Mouse (Mus musculus): ENCODE results near the gene Mgll. TPM values are rescaled to one million over a fixed set of nuclear protein-coding genes. Genes with fewer than 3 reads are reported as not detected.

Mgll gene
- 4.6 and 6.0 TPM in 2 replicates for polyA plus RNA-seq (2014; fragmentation: Nextera tagmentation; extraction: Ambion mirVana)

GRCm38 (mm10) chr6:88724313-88725195 lies at the start of gene Mgll:
Gene Mgll, plus strand, starts transcription at chr6:88724412.
- Histone ChIP-seq H3K27ac (ENCODE audit: low read depth, low read length) (no peak within 1 kb of the TSS), H3K4me2 (replicated peaks; ENCODE audit: low read depth, low read length) (peak within 1 kb of the TSS; percentile 96), H3K9me3 (ENCODE audit: control insufficient read depth, low read length) (no peaks in the 10 kb centered on the region), H3K27me3 (ENCODE audit: control insufficient read depth, insufficient read depth, low read length) (peaks cover 12% of the 10 kb centered on the region), H3K4me3 (ENCODE audit: low read depth, low read length) (peak within 1 kb of the TSS; percentile 68), H3K4me1 (replicated peaks; ENCODE audit: control insufficient read depth, insufficient read depth, low read length) (no peaks in the 10 kb centered on the region; the same call in 1 of the 2 replicates), H3K36me3 (ENCODE audit: control insufficient read depth, insufficient read depth, low read length) (no peaks in the 10 kb centered on the region), H3K9ac (ENCODE audit: low read depth, low read length) (peak within 1 kb of the TSS; percentile 52)
- under 1% methylated on average over 66 of the region's 105 CpGs for WGBS
- DNase-seq (ENCODE audit: low spot score): peak; percentile 67
- peak; percentile 83 for ATAC-seq (ENCODE audit: low FRiP score)

DNA sequence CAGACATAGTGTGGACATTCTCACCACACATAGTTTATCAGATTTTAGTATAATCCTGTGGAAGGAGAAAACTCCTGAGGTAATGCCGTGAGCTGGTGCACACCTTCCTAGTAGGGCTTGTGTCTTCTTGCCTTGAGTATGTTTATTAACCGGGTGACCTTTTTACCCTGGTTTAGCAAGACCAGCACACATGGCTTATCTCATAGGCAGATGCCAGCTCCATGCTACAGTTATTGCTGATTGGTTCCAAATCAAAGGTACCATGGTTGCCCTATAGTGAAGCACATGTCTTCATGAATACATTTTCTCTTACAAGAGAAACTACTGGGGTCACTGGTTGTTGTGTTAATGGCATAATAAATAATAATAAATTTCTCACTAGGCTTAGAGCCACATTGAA lies 48.4 kb upstream of the Mgll start:
- WGBS: 91% methylated on average over 2 of the region's 2 CpGs
- no peak for ATAC-seq (ENCODE audit: low FRiP score)
- Histone ChIP-seq H3K4me3 (ENCODE audit: low read depth, low read length) (no peak overlapping the region), H3K9me3 (ENCODE audit: control insufficient read depth, low read length) (no peaks in the 10 kb centered on the region), H3K27me3 (ENCODE audit: control insufficient read depth, insufficient read depth, low read length) (no peaks in the 10 kb centered on the region), H3K4me2 (replicated peaks; ENCODE audit: low read depth, low read length) (no peak overlapping the region), H3K27ac (ENCODE audit: low read depth, low read length) (no peak overlapping the region), H3K36me3 (ENCODE audit: control insufficient read depth, insufficient read depth, low read length) (no peaks in the 10 kb centered on the region), H3K9ac (ENCODE audit: low read depth, low read length) (no peak overlapping the region), H3K4me1 (replicated peaks; ENCODE audit: control insufficient read depth, insufficient read depth, low read length) (no peaks in the 10 kb centered on the region)
- no peak for DNase-seq (ENCODE audit: low spot score)

- no peaks in the 10 kb centered on the region for H3K9me3 ChIP-seq (ENCODE audit: control insufficient read depth, low read length)
- H3K27me3 ChIP-seq (ENCODE audit: control insufficient read depth, insufficient read depth, low read length): no peaks in the 10 kb centered on the region
- H3K4me2 ChIP-seq (replicated peaks; ENCODE audit: low read depth, low read length): no peak overlapping the region
- no peaks in the 10 kb centered on the region for H3K4me1 ChIP-seq (replicated peaks; ENCODE audit: control insufficient read depth, insufficient read depth, low read length)
- WGBS: 88% methylated on average over 6 of the region's 6 CpGs
- H3K27ac ChIP-seq (ENCODE audit: low read depth, low read length): no peak overlapping the region
- DNase-seq (ENCODE audit: low spot score) (no peak), ATAC-seq (ENCODE audit: low FRiP score) (no peak)
- no peaks in the 10 kb centered on the region for H3K36me3 ChIP-seq (ENCODE audit: control insufficient read depth, insufficient read depth, low read length)
- no peak overlapping the region for H3K4me3 ChIP-seq (ENCODE audit: low read depth, low read length)
- no peak overlapping the region for H3K9ac ChIP-seq (ENCODE audit: low read depth, low read length)
Measured at GRCm38 (mm10) chr6:88676753-88677736, 47.2 kb upstream of the Mgll start.

DNA sequence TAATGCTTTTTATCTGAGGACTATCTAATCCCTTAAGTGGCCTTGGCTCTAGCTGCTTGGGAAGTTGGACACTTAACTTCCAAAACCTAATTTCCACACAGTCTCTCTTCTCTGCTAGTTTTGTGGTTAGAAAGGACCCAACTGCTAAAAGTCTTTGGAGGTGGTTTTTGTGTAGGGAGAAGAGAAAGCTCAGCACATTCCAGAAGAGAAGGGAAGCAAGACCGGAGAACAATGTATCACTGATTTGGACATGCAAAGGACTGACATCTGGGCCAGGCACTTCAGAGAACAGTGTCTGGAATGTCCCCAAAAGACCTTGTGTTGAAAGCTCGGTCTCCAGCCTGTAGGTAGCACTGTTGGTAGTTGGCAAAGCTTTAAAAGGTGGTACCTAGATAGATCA lies 46.5 kb upstream of the Mgll start:
- ATAC-seq (ENCODE audit: low FRiP score) (no peak), DNase-seq (ENCODE audit: low spot score) (no peak)
- no peak overlapping the region for H3K4me3 ChIP-seq (ENCODE audit: low read depth, low read length)
- H3K9me3 ChIP-seq (ENCODE audit: control insufficient read depth, low read length): no peaks in the 10 kb centered on the region
- 61% methylated on average over 2 of the region's 2 CpGs for WGBS
- no peak overlapping the region for H3K9ac ChIP-seq (ENCODE audit: low read depth, low read length)
- no peaks in the 10 kb centered on the region for H3K36me3 ChIP-seq (ENCODE audit: control insufficient read depth, insufficient read depth, low read length)
- no peaks in the 10 kb centered on the region for H3K27me3 ChIP-seq (ENCODE audit: control insufficient read depth, insufficient read depth, low read length)
- H3K4me1 ChIP-seq (replicated peaks; ENCODE audit: control insufficient read depth, insufficient read depth, low read length): no peaks in the 10 kb centered on the region
- no peak overlapping the region for H3K4me2 ChIP-seq (replicated peaks; ENCODE audit: low read depth, low read length)
- no peak overlapping the region for H3K27ac ChIP-seq (ENCODE audit: low read depth, low read length)

- Histone ChIP-seq H3K9ac (ENCODE audit: low read depth, low read length) (no peak overlapping the region), H3K27ac (ENCODE audit: low read depth, low read length) (no peak overlapping the region), H3K36me3 (ENCODE audit: control insufficient read depth, insufficient read depth, low read length) (no peaks in the 10 kb centered on the region), H3K4me1 (replicated peaks; ENCODE audit: control insufficient read depth, insufficient read depth, low read length) (no peaks in the 10 kb centered on the region), H3K4me3 (ENCODE audit: low read depth, low read length) (no peak overlapping the region), H3K9me3 (ENCODE audit: control insufficient read depth, low read length) (no peaks in the 10 kb centered on the region), H3K27me3 (ENCODE audit: control insufficient read depth, insufficient read depth, low read length) (no peaks in the 10 kb centered on the region), H3K4me2 (replicated peaks; ENCODE audit: low read depth, low read length) (no peak overlapping the region)
- DNase-seq (ENCODE audit: low spot score): no peak
- no peak for ATAC-seq (ENCODE audit: low FRiP score)
- 88% methylated on average over 3 of the region's 3 CpGs for WGBS
Measured at GRCm38 (mm10) chr6:88681026-88681425, 43.2 kb upstream of the Mgll start.

DNA sequence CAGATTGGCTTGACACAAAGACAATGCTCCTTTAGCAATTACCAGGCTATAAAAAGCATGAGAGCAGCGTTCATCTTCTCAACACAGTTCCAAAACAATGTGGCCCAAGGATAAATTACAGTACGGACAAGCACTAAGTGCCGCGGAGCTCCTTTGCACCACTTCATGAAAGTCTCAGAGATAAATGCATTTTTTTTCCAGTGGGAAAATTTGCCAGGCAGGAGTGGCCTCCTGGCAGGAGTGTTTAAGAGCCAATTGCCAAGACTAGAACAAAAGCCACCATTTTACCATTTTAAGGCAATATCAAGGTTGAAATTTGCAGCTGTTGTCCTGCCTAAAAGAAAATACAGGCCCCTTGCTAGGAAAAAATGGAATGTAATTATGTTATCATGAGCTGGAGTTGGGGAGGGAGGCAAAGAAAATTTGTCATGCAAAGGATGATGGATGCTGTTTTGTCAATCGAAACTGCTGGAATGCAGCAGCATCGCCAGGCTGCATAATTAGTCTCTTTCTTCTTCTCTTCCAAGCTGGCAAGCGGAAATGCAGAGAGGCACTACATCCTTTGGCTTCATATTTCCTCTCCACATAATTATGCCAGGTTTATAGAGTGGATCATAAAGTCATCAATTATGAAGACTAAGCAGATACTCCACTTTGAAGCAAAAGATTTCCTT lies 40.7 kb upstream of the Mgll start:
- Histone ChIP-seq H3K4me3 (ENCODE audit: low read depth, low read length) (no peak overlapping the region), H3K27me3 (ENCODE audit: control insufficient read depth, insufficient read depth, low read length) (no peaks in the 10 kb centered on the region), H3K9ac (ENCODE audit: low read depth, low read length) (no peak overlapping the region), H3K27ac (ENCODE audit: low read depth, low read length) (no peak overlapping the region), H3K36me3 (ENCODE audit: control insufficient read depth, insufficient read depth, low read length) (no peaks in the 10 kb centered on the region), H3K4me1 (replicated peaks; ENCODE audit: control insufficient read depth, insufficient read depth, low read length) (no peaks in the 10 kb centered on the region), H3K9me3 (ENCODE audit: control insufficient read depth, low read length) (no peaks in the 10 kb centered on the region), H3K4me2 (replicated peaks; ENCODE audit: low read depth, low read length) (no peak overlapping the region)
- WGBS: 64% methylated on average over 7 of the region's 7 CpGs
- ATAC-seq (ENCODE audit: low FRiP score) (no peak), DNase-seq (ENCODE audit: low spot score) (no peak)

DNA sequence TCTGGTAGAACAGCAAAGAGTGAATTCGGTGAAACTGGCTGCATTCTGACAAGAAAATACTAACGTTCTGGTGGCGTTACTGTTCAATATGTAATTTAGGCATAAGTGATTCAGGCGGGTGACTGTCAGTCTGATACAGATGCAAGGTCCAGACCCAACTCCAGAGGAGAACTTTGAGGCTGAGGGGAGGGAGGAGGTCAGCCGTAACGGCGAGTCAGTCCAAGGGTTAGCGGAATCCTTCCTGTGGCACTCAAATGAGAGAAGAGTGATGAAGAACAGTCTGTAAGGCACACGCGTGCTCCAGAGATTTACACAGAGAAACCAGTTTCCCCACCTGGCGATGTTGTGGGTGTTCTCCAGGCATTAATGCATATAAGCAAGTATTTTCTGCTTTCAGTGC lies 36.0 kb upstream of the Mgll start:
- H3K27me3 ChIP-seq (ENCODE audit: control insufficient read depth, insufficient read depth, low read length): no peaks in the 10 kb centered on the region
- DNase-seq (ENCODE audit: low spot score) (no peak), ATAC-seq (ENCODE audit: low FRiP score) (no peak)
- 89% methylated on average over 11 of the region's 11 CpGs for WGBS
- H3K9me3 ChIP-seq (ENCODE audit: control insufficient read depth, low read length): no peaks in the 10 kb centered on the region
- no peak overlapping the region for H3K4me2 ChIP-seq (replicated peaks; ENCODE audit: low read depth, low read length)
- no peak overlapping the region for H3K27ac ChIP-seq (ENCODE audit: low read depth, low read length)
- H3K9ac ChIP-seq (ENCODE audit: low read depth, low read length): no peak overlapping the region
- H3K4me3 ChIP-seq (ENCODE audit: low read depth, low read length): no peak overlapping the region
- no peaks in the 10 kb centered on the region for H3K4me1 ChIP-seq (replicated peaks; ENCODE audit: control insufficient read depth, insufficient read depth, low read length)
- H3K36me3 ChIP-seq (ENCODE audit: control insufficient read depth, insufficient read depth, low read length): no peaks in the 10 kb centered on the region

DNA sequence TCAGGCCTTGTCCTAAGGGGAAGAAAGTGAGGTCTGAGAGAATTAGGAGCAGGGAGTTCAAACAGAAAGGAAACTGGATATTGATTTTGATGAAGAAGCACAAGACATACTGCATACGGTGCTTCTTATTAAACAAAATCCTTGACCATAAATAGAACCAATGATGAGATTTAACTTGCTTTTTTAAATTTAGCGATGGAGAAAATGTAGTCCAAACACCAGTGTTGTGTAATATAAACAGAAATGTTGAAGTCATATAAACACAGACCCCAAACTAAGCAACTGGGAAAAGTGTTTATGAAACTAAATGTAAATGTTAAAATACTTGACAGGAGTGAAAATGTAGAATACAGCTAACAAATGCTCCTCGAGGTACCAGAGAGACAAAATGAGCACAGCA lies 35.5 kb upstream of the Mgll start:
- WGBS: 83% methylated on average over 3 of the region's 3 CpGs
- ATAC-seq (ENCODE audit: low FRiP score): no peak

More for the DNA sequence above, 35.5 kb upstream of the Mgll start:
- H3K9ac ChIP-seq (ENCODE audit: low read depth, low read length): no peak overlapping the region
- no peaks in the 10 kb centered on the region for H3K36me3 ChIP-seq (ENCODE audit: control insufficient read depth, insufficient read depth, low read length)
- H3K27ac ChIP-seq (ENCODE audit: low read depth, low read length): no peak overlapping the region
- H3K4me2 ChIP-seq (replicated peaks; ENCODE audit: low read depth, low read length): no peak overlapping the region
- no peaks in the 10 kb centered on the region for H3K27me3 ChIP-seq (ENCODE audit: control insufficient read depth, insufficient read depth, low read length)
- DNase-seq (ENCODE audit: low spot score): no peak
- no peaks in the 10 kb centered on the region for H3K4me1 ChIP-seq (replicated peaks; ENCODE audit: control insufficient read depth, insufficient read depth, low read length)
- H3K9me3 ChIP-seq (ENCODE audit: control insufficient read depth, low read length): no peaks in the 10 kb centered on the region
- H3K4me3 ChIP-seq (ENCODE audit: low read depth, low read length): no peak overlapping the region
